Mouse (Mus musculus) urinary bladder, postnatal 14 days (tissue): Measurements from ENCODE around the gene 9130230L23Rik.
"Not testable (repeated sequence)": the region's sequence is repeated elsewhere in the genome, so short reads cannot be mapped to it uniquely, and the experiment has no call there.

ENCODE experiments used
- DNase-seq: peaks from one replicate; pipeline ENCODE4 v3.0.0; 2021; ENCODE audit warnings: low spot score

Gene 9130230L23Rik

DNA sequence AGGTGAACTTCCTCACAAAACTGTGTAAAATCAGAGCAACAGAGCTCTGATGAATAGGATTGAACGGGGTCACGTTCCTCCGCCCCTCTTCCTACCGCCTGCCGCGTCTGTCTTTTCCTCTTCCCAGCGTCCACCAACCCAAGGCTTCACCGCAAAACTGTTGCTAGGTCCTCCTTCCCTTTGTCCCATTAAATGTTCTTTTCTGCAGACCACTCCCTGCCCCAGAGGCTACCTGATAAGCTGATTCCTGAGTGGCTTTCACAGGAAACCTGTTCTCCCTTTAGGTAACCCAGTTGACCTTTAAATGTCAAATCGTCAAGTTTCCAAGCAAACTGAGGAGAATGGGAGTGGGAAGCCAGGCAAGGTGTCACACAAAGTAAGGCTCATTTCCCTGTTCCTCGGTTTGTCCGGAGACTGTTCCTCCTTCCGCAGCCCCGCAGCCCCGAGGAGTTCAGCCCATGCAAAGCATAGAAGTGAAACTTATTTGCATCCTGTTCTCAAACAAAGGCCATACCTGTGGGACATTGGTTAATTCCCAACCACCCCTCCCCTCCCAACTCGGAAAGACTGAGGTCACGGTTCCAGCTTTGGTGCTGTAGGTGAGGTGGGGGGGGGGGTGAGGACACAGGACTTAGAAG, 1.1 kb upstream of the 9130230L23Rik start:
- DNase-seq = peak; percentile 35

DNA sequence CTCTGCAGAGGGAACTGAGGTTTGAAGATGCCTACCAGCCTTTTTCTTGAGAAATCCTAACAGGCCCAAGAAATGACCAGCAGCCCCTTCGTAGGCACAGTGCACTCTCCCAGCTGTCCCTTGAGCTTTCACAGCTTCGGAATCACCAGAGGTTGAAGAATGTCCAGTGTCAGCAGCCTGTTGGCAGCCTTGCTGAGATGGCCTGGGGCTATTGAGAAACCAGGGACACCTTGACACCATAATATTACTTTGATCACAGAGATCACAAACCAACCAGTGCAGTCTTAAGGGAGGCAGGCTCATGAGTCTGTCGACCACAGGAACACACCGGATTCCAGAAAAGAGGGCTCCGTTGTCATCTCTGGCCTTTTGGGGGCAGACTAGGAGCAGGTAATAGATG, 2.9 kb downstream of the 9130230L23Rik start:
- DNase-seq = peak; percentile 32

DNA sequence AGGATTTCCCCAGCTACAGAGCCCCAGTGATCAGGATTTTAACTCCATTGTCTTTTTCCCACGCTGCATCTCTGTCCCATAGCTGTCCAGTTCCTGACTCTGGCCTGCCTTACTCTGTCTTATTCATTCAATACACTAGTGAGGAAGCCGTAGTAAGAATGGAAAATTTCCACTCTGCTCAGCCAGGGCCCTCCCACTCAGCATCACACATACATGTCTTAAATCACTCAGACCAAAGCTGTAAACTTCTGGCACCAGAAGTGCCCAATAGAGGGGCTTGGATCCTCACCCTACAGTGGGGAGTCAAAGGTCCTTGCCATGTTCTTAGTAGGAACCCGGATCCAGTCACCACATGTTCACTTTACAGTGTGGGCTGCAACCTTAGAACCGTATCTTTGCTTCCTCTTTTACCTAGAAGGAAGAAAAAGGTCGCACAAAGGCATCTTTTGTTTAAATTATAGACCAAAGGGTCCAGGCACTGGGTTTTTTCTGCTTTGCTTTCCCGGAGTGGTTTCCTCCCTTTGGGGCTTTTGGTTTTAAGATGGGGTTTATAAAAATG, 3.4 kb downstream of the 9130230L23Rik start:
- no peak for DNase-seq

DNA sequence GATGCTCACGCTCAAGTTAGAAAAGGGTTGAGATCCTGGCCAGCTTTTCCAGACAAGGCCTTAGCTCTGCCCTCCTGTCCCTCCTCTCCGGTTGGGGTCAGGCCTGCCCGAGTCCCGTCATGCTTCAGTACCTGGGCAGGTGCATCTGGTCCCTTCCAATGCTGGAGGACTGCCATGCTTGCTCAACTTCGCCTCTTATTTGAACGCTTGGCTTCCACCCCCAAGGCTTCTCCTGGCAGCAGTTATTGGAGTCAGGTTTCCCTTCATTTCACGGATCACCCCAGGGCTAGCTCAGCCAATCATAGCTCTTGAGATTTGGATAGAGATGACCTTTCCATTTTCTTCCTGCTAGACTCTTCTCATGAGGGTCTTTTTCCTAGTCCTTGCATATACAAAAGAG, 4.0 kb downstream of the 9130230L23Rik start:
- DNase-seq = peak; percentile 67

DNA sequence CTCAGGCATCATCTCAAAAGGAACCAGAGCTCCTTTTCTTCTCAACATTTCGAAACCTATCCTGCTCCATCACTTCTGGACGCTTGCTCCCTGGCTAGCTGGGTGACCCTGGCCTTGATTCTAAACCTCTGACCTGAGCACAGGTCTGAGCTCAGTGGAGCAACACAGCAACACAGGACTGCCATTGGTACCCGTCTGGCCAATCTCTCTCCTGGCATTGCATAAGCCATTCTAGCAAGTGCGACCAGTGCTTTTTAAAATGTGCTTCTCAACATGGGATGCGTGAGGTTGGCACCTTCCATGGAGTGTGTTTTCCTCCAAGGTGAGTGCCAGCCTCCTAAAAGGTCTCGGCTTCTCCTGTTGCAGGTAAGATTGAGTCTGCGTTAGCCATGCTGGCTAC, 5.0 kb downstream of the 9130230L23Rik start:
- DNase-seq = no peak

DNA sequence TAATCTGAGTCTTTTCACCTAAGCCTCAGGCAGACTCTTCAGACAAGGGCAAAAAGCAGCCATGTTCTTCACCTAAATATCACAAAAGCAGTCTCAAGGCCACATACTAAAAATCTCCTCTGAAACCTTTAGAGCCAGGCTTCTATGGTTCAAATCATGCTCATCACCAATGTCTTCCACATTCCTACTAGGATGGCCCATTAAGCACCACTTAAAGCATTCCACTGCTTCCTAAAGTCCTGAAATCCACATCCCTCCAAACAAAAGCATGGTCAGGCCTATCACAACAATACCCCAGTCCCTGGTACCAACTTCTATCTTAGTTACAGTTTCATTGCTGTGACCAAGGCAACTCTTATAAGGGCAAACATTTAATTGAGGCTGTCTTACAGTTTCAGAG, 6.3 kb downstream of the 9130230L23Rik start:
- no peak for DNase-seq

DNA sequence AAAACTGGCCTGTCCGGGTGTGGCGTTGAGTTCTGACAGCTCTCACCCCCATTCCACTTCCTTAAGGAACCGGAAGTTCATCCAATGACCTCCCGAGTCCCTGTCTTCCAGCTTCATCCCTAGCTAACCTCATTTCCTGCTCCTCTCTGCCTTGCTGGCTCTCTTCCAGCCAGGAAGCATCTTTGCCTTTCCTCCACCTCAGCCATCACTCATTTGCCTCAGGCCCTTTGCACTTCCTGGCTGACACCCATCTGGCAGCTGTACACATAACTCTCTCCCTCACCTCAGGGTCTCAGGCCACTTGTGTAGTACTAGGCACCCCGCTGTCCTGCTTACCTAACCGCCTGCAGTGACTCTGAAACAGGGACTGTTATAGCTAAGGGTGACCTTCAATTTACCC, 9.4 kb downstream of the 9130230L23Rik start:
- DNase-seq = peak; percentile 38

DNA sequence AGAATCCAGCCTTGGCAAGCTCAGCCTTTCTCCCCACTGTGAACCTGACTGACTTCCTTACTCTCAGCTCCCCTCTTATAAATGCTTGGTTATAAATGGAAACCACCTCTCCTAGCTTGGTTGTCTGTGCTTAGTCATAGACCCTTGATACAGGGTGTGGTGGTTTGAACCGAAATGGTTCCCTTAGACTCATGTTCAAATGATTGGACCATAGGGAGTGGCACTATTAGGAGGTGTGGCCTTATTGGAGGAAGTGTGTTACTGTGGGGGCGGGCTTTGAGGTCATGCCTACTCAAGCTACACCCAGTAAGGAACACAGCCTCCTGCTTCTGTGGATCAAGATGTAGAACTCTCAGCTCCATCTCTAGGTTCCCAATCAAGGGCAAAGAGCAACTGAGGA, 12.9 kb downstream of the 9130230L23Rik start:
- no peak for DNase-seq

DNA sequence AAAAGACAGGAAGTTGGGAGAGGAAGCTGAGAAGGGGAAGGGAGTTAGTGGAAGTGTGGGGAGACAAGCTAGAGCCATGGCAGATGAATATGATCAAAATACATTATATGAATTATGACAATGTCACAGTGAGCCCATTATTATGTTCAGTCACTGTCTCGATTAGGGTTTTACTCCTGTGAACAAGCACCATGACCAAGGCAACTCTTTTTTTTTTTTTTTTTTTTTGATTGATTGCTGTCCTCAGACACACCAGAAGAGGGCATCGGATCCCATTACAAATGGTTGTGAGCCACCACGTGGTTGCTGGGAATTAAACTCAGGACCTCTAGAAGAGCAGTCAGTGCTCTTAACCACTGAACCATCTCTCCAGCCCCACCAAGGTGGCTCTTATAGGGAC, 17.1 kb downstream of the 9130230L23Rik start:
- not testable (repeated sequence) for DNase-seq

DNA sequence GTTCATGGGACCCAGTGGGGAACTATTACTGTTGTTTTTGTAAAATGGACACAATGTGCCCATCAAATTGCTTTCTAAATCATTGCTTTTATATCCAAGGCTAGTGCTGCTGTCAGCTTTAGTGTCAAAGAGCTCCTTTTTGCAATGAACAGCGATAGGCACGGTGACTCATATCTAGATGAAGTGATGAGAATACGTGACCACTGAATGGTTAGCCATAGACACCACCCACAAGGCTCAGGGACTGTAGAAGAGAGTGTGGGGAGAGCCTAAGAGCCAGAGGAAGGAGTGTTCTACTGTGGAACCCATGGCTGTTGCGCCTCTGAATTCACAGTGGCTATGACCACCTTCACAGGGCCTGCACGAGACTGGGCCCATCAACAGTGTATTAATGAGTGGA, 17.7 kb downstream of the 9130230L23Rik start:
- DNase-seq = no peak

DNA sequence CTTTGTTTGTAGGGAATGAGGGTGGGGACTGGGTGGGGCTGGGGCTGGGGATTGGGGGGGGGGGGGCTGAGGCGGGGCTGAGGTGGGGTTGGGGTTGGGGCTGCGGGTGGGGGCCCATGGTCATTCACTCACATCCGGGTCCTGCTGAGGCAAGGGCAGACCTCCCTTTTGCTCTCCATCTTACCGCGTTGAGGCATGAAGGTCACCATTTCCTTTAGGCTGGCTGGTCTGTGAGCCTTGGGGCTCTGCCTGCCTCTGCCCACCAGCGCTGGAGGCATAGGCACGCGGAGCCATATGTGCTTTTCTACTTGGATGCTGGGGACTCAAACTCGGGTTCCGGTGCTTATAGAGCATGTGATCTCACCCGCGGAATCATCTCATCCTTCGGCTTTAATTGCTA, 28.4 kb downstream of the 9130230L23Rik start:
- no peak for DNase-seq

DNA sequence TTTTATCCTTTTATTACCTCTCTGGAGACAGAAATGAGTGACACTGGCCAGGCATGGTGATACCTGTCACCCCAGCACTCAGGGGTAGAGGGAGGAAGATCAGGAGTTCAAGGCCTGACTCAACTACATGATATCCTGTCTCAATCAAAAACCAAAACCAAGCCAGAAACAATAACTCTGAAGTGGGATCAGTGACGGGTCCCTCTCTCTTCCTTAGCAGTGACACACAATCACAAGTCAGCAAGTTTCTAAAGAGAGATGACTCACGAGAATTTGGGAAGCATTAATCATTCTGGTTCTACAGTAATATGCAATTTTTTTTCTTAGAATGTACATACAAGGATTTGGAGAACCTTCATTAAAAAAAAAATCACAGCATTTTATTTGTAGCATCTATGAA, 30.9 kb downstream of the 9130230L23Rik start:
- DNase-seq = no peak

DNA sequence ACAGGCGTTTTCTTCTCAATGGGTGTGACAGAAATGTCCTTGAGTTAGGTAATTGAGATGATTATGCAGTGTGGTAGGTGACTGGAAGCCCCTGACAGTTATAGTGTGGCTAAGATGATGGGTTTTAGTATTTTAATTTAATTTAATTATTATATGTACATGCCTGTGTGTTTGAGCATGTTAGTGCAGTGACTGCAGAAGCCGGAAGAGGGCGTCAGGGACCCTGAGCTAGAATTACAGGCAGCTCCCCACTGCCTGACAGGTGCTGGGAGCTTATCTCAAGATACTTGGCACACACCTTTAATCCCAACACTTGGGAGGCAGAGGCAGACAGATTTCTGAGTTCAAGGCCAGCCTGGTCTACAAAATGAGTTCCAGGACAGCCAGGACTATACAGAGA, 36.1 kb downstream of the 9130230L23Rik start:
- DNase-seq = no peak

DNA sequence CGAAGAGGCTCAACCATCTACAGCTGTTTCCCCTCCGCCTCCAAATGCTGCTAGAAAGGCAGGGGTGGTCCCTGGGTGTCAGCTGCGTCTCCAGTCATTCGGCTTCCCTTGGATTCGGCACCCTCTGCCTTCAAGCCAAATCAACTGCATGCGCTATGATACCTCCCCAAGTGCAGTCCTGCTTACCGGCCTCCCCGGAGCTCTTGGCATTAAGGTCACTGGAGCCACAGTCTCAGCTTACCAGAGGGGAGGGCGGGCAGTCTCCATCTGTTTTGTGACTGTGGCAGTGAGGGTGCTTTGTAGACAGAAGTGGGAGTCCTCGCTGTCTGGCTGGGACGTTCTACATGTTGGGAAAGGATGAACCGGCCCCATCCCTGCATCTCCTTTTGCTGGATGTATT, 37.0 kb downstream of the 9130230L23Rik start:
- no peak for DNase-seq

DNA sequence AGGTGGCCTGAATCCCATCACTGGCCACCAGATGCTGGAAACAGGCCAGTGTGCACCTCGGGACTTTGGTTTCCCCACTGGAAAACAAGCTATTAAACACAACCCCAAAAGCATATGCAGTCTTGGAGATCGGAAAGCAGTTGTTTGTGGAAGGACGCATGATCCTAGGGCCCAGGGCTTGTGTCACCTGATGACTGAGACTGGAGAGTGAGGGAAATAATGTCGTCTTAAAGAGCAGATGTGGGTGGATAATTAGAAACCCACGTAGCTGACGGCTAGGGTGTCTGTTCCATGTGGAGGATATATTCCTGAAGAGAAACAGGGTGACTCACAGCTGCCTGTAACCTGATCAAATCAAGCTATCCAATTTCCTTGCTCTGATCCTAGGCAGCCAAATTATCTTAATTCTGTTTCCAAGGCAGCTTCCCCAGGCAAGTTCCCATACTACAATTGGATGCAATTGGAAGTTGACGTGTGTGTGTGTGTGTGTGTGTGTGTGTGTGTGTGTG, 38.3 kb downstream of the 9130230L23Rik start:
- DNase-seq = no peak

DNA sequence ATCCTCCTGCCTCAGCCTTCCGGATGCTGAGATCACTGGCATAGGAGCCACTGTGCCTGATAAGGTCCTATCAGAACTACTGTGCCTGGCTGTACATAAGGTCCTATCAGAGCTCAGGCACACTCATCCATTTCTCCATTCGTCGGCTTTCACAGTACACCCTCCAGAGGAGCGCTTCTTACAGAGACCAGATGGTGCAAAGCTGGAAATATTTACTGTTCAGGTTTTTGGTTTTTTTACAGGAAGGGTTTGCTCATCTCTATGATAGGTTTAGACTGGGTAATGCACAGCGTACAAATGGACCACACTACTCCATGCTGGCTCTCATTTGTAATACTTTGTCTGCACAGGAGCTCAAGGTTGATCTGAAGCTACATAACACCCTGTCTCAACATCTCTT, 40.8 kb downstream of the 9130230L23Rik start:
- no peak for DNase-seq

DNA sequence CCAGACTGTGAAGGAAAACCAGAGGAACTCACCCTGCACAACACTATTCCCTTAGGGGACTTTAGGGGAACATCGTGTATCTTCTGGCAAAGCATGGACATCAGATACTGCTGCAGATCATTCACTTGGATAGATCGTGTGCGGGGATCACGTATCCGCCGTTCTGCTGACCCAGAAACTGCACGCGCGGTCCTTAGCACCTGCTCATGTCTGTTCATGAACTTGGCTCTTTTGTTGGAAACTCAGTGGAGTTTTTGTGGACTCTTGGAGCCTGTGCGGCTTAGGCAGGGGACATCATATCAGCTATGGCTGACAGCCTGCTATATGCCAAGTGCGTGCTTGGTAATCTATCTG, 43.5 kb downstream of the 9130230L23Rik start:
- no peak for DNase-seq

DNA sequence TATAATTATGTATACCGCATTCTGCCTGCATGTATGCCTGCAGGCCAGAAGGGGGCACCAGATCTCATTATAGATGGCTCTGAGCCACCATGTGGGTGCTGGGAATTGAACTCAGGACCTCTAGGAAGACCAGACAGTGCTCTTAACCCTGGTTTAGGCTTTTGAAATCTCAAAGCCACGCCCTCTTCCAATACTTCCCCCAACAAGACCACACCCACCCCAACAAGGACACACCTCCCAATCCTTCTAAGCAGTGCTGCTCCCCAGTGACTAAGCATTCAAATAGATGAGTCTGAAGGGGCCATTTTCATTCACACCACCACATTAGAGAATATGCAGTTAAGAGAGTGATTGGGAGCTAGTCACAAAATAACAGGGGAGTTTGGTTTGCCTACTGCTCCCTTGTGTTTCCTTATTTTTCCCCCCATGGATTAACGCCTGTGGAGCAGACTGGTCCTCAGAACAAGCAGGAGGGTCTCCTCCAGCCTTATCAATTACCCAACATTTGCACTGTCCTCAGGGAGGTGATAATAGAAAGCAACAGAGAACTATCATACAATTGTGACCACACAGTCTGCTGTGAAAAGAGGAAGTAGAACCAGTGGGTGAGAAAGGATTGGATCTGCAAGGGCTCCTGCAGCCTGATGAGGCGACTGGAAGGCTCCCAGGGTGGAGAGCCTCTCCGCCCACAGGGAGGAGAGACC, 44.0 kb downstream of the 9130230L23Rik start:
- DNase-seq = no peak

DNA sequence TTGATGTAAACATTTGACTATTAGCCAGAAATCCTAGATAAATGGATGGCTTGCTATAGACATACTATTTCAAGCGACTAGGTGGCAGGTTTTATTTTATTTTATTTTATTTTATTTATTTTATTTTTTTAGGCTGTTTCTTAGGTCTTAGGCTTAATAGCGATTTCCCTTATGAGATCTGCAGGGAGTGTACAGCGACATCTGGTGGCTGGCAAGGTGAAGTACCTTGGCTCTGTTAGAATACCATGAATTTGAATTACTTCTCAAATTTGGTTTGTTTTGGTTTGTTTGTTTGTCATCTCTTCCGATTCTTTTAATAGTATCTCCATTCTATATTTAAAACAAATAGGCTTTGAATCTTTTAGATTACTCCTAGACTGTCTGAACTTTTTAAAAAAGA, 45.5 kb downstream of the 9130230L23Rik start:
- DNase-seq = peak; percentile 42

DNA sequence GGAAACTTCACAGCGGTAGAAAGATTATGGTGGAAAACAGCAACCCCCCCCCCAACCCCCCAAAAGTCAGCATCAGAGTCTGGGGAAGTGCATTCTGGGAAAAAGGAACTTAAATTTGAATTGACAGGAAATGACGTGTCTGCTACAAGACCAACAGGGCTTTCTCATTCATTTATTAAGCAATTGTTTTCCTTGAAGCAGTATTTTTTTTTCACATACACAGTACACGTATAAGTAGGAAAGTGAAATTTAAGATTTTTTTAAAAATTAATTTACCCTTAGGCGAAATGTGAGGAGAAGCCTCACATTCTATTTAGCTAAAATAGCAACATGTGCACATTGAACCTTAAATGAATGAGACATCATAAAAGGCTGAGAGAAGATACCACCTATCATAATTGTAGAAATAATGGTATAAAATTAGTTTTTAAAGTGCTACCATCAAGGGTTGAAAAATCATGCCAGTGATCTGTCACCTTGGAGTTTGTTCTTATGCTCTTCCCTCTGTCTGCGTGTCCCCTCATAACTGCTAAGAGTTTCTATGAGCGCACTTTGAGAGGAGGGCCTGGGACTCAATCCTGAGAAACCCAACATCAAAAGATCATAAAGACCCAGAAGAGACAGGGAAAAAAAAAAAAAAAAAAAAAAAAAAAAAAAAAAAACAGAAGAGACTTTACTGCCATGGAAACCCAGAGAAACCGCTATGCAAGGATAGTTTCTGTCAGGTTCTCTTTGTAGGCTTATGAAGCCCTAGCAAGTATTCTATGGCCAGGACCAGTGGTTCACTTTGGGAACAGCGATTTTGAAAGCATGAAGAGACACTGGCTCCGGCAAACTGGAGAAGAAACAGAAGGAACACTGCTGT, 47.7 kb downstream of the 9130230L23Rik start:
- DNase-seq = no peak

DNA sequence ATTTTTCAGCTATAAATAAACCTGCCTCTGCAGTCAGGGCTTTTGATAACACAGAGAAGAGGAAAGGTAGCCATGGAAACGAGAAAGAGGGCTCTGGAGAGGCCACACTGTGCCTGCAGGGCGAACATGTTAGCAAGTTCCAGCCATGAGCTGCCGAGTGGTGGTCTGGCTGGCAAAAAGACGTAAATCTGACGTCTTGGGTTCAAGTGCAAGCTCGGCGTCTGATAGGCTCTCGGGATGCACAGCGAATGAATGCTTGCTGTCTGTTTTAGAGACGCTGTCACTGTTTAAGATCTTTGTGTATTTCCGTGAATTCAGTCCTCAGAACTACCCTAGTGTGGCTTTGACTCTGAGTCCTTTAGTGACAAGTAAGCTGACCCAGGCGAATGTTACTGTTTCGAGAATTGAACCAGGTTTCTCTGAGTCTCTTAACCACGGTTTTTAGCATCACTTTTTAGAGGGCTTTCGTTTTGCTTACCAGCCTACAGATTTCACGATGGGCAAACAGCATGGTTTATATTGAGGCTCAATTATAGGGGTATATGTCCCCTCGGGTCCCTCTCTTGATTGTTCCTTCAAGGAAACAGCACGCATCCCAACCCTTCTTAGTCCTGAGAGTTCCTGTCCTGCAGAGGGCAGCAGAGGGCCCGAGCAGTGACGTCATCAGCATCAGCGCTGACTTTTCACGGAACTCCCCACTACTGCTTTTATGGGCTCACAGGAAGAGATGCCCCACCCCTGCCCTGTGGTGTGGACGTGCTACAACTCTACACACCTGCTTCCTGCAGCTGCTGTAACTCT, 48.5 kb downstream of the 9130230L23Rik start:
- peak; percentile 80 for DNase-seq
